Mouse (Mus musculus): ENCODE data around the gene Thada.

Gene Thada

GRCm38 (mm10) chr17:84351276-84351675, 114.7 kb downstream of the Thada start:
- no peak for DNase-seq (ENCODE audit: low read depth, low spot score)

- no peak for DNase-seq (ENCODE audit: low read depth, low spot score)
These were observed 117.1 kb downstream of the Thada start for GRCm38 (mm10) chr17:84348865-84349264.

GRCm38 (mm10) chr17:84342299-84342817, 123.6 kb downstream of the Thada start:
- no peak for DNase-seq (ENCODE audit: low read depth, low spot score)

- DNase-seq (ENCODE audit: low read depth, low spot score): no peak
These were observed 124.3 kb downstream of the Thada start for GRCm38 (mm10) chr17:84341686-84342085.

- DNase-seq (ENCODE audit: low read depth, low spot score): no peak
These were observed 125.4 kb downstream of the Thada start for GRCm38 (mm10) chr17:84340574-84340973.

GRCm38 (mm10) chr17:84335996-84336395, 130.0 kb downstream of the Thada start:
- no peak for DNase-seq (ENCODE audit: low read depth, low spot score)

GRCm38 (mm10) chr17:84335076-84335475, 130.9 kb downstream of the Thada start:
- DNase-seq (ENCODE audit: low read depth, low spot score): no peak

- no peak for DNase-seq (ENCODE audit: low read depth, low spot score)
These were observed 131.6 kb downstream of the Thada start for GRCm38 (mm10) chr17:84334241-84335014.

GRCm38 (mm10) chr17:84332940-84333339, 133.1 kb downstream of the Thada start:
- DNase-seq (ENCODE audit: low read depth, low spot score): no peak

GRCm38 (mm10) chr17:84330986-84331385, 135.0 kb downstream of the Thada start:
- DNase-seq (ENCODE audit: low read depth, low spot score): no peak

GRCm38 (mm10) chr17:84330506-84330905, 135.5 kb downstream of the Thada start:
- no peak for DNase-seq (ENCODE audit: low read depth, low spot score)

GRCm38 (mm10) chr17:84329906-84330470, 136.0 kb downstream of the Thada start:
- DNase-seq (ENCODE audit: low read depth, low spot score): no peak

GRCm38 (mm10) chr17:84328526-84328925, 137.5 kb downstream of the Thada start:
- no peak for DNase-seq (ENCODE audit: low read depth, low spot score)

- no peak for DNase-seq (ENCODE audit: low read depth, low spot score)
These were observed 138.7 kb downstream of the Thada start for GRCm38 (mm10) chr17:84327051-84327925.

- no peak for DNase-seq (ENCODE audit: low read depth, low spot score)
These were observed 143.8 kb downstream of the Thada start for GRCm38 (mm10) chr17:84322176-84322575.

GRCm38 (mm10) chr17:84321351-84321750, 144.7 kb downstream of the Thada start:
- DNase-seq (ENCODE audit: low read depth, low spot score): no peak

- no peak for DNase-seq (ENCODE audit: low read depth, low spot score)
These were observed 145.4 kb downstream of the Thada start for GRCm38 (mm10) chr17:84320576-84320975.

GRCm38 (mm10) chr17:84314341-84314740, 151.7 kb downstream of the Thada start:
- no peak for DNase-seq (ENCODE audit: low read depth, low spot score)

GRCm38 (mm10) chr17:84313494-84313893, 152.5 kb downstream of the Thada start:
- no peak for DNase-seq (ENCODE audit: low read depth, low spot score)

- DNase-seq (ENCODE audit: low read depth, low spot score): no peak
These were observed 159.9 kb downstream of the Thada start for GRCm38 (mm10) chr17:84306151-84306550.

GRCm38 (mm10) chr17:84305074-84305473, 160.9 kb downstream of the Thada start:
- no peak for DNase-seq (ENCODE audit: low read depth, low spot score)

GRCm38 (mm10) chr17:84304141-84304540, 161.9 kb downstream of the Thada start:
- DNase-seq (ENCODE audit: low read depth, low spot score): no peak

All from brain, embryonic 18.5 days (tissue).